Mouse (Mus musculus): ENCODE measurements at regions not wholly inside any gene's neighbourhood (a gene's known extent, or its start where the extent isn't known, plus 50 kb on each side); places are given as distances from the start of the nearest gene placed in this dataset.

- no peaks in the 10 kb centered on the region for H3K4me1 ChIP-seq (ENCODE audit: insufficient read depth, low read length)
- H3K27ac ChIP-seq = no peak overlapping the region
- H3K36me3 ChIP-seq (ENCODE audit: insufficient read depth, low read length) = no peaks in the 10 kb centered on the region
- no peaks in the 10 kb centered on the region for H3K27me3 ChIP-seq (ENCODE audit: insufficient read depth, low read length)
- no peaks in the 10 kb centered on the region for H3K9me3 ChIP-seq (ENCODE audit: low read length)
- DNase-seq (ENCODE audit: low spot score) (no peak), ATAC-seq (no peak)
- no peak overlapping the region for H3K4me3 ChIP-seq (ENCODE audit: low read length)
- TF ChIP-seq CTCF (IDR thresholded peaks at IDR 0.05; ENCODE audit: low read depth) = no peak
- no peak overlapping the region for H3K4me2 ChIP-seq (ENCODE audit: low read depth, low read length)
- H3K9ac ChIP-seq (replicated peaks; ENCODE audit: low read length) = no peak overlapping the region
- 73% methylated on average over 4 of the region's 4 CpGs for WGBS
Observed at GRCm38 (mm10) chr14:100792094-100792493, 408.0 kb downstream of the Prr30 start.

- ATAC-seq = no peak
- WGBS = 64% methylated on average over 3 of the region's 3 CpGs
- Histone ChIP-seq H3K4me1 (ENCODE audit: insufficient read depth, low read length) (no peaks in the 10 kb centered on the region), H3K9me3 (ENCODE audit: low read length) (no peaks in the 10 kb centered on the region), H3K4me2 (ENCODE audit: low read depth, low read length) (no peak overlapping the region), H3K27me3 (ENCODE audit: insufficient read depth, low read length) (no peaks in the 10 kb centered on the region), H3K36me3 (ENCODE audit: insufficient read depth, low read length) (no peaks in the 10 kb centered on the region), H3K9ac (replicated peaks; ENCODE audit: low read length) (no peak overlapping the region), H3K27ac (no peak overlapping the region), H3K4me3 (ENCODE audit: low read length) (no peak overlapping the region)
- no peak for TF ChIP-seq CTCF (IDR thresholded peaks at IDR 0.05; ENCODE audit: low read depth)
- no peak for DNase-seq (ENCODE audit: low spot score)
Observed at GRCm38 (mm10) chr14:100781882-100782281, 418.2 kb downstream of the Prr30 start.

GRCm38 (mm10) chr14:100753951-100754350 lies 446.2 kb downstream of the Prr30 start:
- H3K9me3 ChIP-seq (ENCODE audit: low read length) = no peaks in the 10 kb centered on the region
- no peak overlapping the region for H3K9ac ChIP-seq (replicated peaks; ENCODE audit: low read length)
- no peaks in the 10 kb centered on the region for H3K36me3 ChIP-seq (ENCODE audit: insufficient read depth, low read length)
- 40% methylated on average over 2 of the region's 2 CpGs for WGBS
- ATAC-seq (no peak), DNase-seq (ENCODE audit: low spot score) (peak; percentile 59)
- no peaks in the 10 kb centered on the region for H3K4me1 ChIP-seq (ENCODE audit: insufficient read depth, low read length)
- H3K4me3 ChIP-seq (ENCODE audit: low read length) = no peak overlapping the region
- no peak overlapping the region for H3K4me2 ChIP-seq (ENCODE audit: low read depth, low read length)
- H3K27me3 ChIP-seq (ENCODE audit: insufficient read depth, low read length) = no peaks in the 10 kb centered on the region
- H3K27ac ChIP-seq = no peak overlapping the region
- TF ChIP-seq CTCF (IDR thresholded peaks at IDR 0.05; ENCODE audit: low read depth) = peak; percentile 54

- DNase-seq (ENCODE audit: low spot score) (no peak), ATAC-seq (no peak)
- H3K36me3 ChIP-seq (ENCODE audit: insufficient read depth, low read length) = no peaks in the 10 kb centered on the region
- no peak overlapping the region for H3K9ac ChIP-seq (replicated peaks; ENCODE audit: low read length)
- TF ChIP-seq CTCF (IDR thresholded peaks at IDR 0.05; ENCODE audit: low read depth) = no peak
- no peak overlapping the region for H3K27ac ChIP-seq
- no peaks in the 10 kb centered on the region for H3K9me3 ChIP-seq (ENCODE audit: low read length)
- H3K27me3 ChIP-seq (ENCODE audit: insufficient read depth, low read length) = no peaks in the 10 kb centered on the region
- no peak overlapping the region for H3K4me3 ChIP-seq (ENCODE audit: low read length)
- no peaks in the 10 kb centered on the region for H3K4me1 ChIP-seq (ENCODE audit: insufficient read depth, low read length)
- WGBS = 91% methylated on average over 10 of the region's 10 CpGs
- no peak overlapping the region for H3K4me2 ChIP-seq (ENCODE audit: low read depth, low read length)
Observed at GRCm38 (mm10) chr14:100752746-100753145, 447.4 kb downstream of the Prr30 start.

- no peaks in the 10 kb centered on the region for H3K9me3 ChIP-seq (ENCODE audit: low read length)
Observed at GRCm38 (mm10) chr14:100749737-100750541, 450.2 kb downstream of the Prr30 start.

GRCm38 (mm10) chr14:100735276-100735675 lies 450.8 kb upstream of the Klf12 start:
- ATAC-seq (no peak), DNase-seq (ENCODE audit: low spot score) (no peak)
- TF ChIP-seq CTCF (IDR thresholded peaks at IDR 0.05; ENCODE audit: low read depth) = no peak
- H3K27ac ChIP-seq = no peak overlapping the region
- H3K27me3 ChIP-seq (ENCODE audit: insufficient read depth, low read length) = no peaks in the 10 kb centered on the region
- no peaks in the 10 kb centered on the region for H3K9me3 ChIP-seq (ENCODE audit: low read length)
- WGBS = 64% methylated on average over 4 of the region's 4 CpGs
- H3K9ac ChIP-seq (replicated peaks; ENCODE audit: low read length) = no peak overlapping the region
- H3K36me3 ChIP-seq (ENCODE audit: insufficient read depth, low read length) = no peaks in the 10 kb centered on the region
- H3K4me2 ChIP-seq (ENCODE audit: low read depth, low read length) = no peak overlapping the region
- H3K4me1 ChIP-seq (ENCODE audit: insufficient read depth, low read length) = no peaks in the 10 kb centered on the region
- H3K4me3 ChIP-seq (ENCODE audit: low read length) = no peak overlapping the region

More at GRCm38 (mm10) chr14:100749737-100750541, 450.2 kb downstream of the Prr30 start:
- WGBS = 6% methylated on average over 19 of the region's 19 CpGs
- Histone ChIP-seq H3K27ac (peak overlapping the region; percentile 78), H3K9ac (replicated peaks; ENCODE audit: low read length) (peak overlapping the region; percentile 43), H3K27me3 (ENCODE audit: insufficient read depth, low read length) (no peaks in the 10 kb centered on the region), H3K4me2 (ENCODE audit: low read depth, low read length) (peak overlapping the region; percentile 60), H3K4me3 (ENCODE audit: low read length) (peak overlapping the region; percentile 33), H3K36me3 (ENCODE audit: insufficient read depth, low read length) (no peaks in the 10 kb centered on the region), H3K4me1 (ENCODE audit: insufficient read depth, low read length) (no peaks in the 10 kb centered on the region)
- peak; percentile 81 for DNase-seq (ENCODE audit: low spot score)
- no peak for TF ChIP-seq CTCF (IDR thresholded peaks at IDR 0.05; ENCODE audit: low read depth)
- peak; percentile 97 for ATAC-seq

- TF ChIP-seq CTCF (IDR thresholded peaks at IDR 0.05; ENCODE audit: low read depth) = no peak
- H3K4me1 ChIP-seq (ENCODE audit: insufficient read depth, low read length) = no peaks in the 10 kb centered on the region
- H3K27me3 ChIP-seq (ENCODE audit: insufficient read depth, low read length) = no peaks in the 10 kb centered on the region
- 81% methylated on average over 4 of the region's 4 CpGs for WGBS
- DNase-seq (ENCODE audit: low spot score) (no peak), ATAC-seq (no peak)
- H3K9me3 ChIP-seq (ENCODE audit: low read length) = no peaks in the 10 kb centered on the region
- H3K27ac ChIP-seq = no peak overlapping the region
- H3K36me3 ChIP-seq (ENCODE audit: insufficient read depth, low read length) = no peaks in the 10 kb centered on the region
- no peak overlapping the region for H3K4me3 ChIP-seq (ENCODE audit: low read length)
- H3K4me2 ChIP-seq (ENCODE audit: low read depth, low read length) = no peak overlapping the region
- no peak overlapping the region for H3K9ac ChIP-seq (replicated peaks; ENCODE audit: low read length)
Observed at GRCm38 (mm10) chr14:100728433-100728832, 444.0 kb upstream of the Klf12 start.

Data from hindbrain, postnatal 0 days (tissue).